Mouse (Mus musculus): ENCODE data around the gene Entpd1.

The Entpd1 gene

GRCm38 (mm10) chr19:40628950-40629349 lies 16.8 kb downstream of the Entpd1 start:
- in situ Hi-C loops (cut with MseI, MboI): no loop called here

DNA sequence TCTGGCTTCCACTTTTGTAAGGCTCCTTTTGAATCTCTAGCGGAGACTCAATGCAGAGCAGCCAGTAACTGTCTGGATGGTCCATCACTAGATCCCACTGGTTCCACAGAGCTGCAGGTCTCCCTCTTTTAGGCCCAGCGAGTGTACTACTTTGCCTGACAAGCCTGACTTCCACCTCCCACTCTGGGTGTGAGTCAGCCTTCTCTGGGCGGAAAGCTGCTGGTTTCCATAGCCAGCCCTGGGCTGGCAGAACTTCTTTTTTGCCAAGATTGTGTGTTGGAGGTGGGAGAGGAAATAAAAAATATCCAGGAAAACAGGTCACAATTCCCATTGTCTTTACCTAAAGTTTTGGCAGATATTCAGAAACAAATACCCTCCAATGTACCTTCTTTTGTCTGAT lies 17.9 kb downstream of the Entpd1 start:
- in situ Hi-C loops (cut with MseI, MboI): no loop called here

DNA sequence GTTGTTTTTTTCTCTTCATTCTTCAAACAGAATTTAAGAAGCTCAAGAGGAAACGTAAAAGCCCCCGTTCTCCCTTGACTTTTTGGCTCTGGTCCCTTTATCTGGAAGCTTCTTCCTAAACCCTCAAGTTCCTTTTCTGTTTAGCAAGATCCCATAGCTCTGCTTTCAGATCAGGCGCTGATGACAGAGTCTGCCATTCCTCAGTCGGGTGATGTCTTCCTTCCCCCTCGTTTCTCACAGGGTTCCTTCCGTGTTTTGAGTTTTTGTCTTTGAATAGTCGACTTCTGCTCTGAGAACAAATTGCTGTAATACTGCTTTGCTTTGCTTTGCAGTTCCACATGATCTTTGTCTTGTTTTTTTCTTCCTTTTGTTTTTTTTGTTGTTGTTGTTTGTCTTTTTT lies 18.4 kb downstream of the Entpd1 start:
- in situ Hi-C loops (cut with MseI, MboI): no loop called here

- in situ Hi-C loops (cut with MseI, MboI): no loop called here
Measured at GRCm38 (mm10) chr19:40632193-40632592, 20.0 kb downstream of the Entpd1 start.

DNA sequence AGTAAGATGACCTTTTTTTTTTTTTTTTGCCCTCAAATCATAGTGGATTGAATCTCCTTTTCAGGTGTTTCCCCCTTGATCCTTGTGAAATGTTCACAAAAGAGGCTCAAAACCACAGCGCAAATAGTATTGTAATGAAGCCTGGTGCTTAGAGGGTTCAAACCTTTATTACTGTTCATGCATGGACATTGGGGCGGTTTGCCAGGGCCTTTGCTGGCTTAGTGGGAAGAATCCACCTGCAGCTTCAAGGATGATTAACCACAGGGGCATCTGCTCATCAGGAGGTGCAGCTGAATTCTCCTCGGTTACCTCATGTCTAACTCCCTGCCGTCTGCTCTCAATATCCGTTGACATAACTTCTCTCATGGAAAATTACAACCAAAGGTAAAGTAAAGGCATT lies 20.5 kb downstream of the Entpd1 start:
- in situ Hi-C loops (cut with MseI, MboI): no loop called here

DNA sequence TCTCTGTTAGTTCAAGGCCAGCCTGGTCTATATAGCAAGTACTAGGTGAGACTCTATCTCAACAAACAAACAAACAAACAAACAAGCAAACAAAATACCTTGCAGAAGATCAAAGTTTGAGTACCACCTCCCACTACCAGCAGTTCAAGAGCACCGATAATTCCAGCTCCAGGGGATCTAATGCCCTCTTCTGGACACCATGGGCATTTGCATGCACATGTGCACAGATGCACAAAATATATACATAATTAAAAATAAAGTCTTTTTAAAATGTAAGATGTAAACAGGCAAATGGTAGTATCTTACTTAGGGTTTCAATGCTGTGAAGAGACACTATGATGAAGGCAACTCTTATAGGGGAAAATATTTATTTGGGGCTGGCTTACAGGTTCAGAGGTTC lies 21.0 kb downstream of the Entpd1 start:
- in situ Hi-C loops (cut with MseI, MboI): no loop called here

DNA sequence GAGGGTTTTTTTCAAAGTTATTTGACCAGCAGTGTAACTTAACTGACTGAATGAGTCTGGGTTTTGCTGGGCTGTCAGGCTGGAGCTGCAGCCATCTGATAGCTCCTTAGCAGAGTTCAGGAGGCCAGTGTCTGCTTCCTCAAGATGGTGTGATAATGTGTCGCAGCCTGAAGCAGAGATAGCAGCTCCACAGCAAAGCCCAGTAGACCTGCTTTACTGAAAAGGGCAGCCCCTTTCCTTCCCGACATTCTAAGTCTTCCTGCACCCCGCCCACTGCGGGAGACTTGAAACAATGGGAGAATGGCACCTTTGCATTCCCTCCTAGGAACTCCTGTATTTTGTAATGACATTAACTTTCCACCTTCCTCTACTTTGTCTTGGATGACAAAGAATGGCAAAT lies 24.9 kb downstream of the Entpd1 start:
- in situ Hi-C loops (cut with MseI, MboI): no loop called here

DNA sequence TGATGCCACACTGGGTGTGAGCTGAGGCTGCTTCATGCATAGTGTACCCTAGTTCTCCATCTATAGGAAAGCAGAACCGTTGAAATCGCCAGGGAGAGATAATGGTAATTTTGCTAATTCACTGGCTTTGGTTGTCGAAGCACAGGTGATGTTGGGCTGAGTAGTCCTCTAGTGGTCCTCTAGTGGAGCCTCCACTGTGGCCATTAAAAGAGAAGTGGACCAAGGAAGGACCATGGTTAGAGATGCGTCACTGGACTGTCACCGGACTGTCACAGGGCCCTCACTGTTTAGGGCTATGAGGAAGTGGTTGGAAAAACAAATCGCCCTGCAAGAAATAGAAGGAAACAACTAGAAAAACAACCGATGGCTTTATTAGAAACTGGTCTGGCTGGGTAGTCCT lies 25.4 kb downstream of the Entpd1 start:
- in situ Hi-C loops (cut with MseI, MboI): no loop called here

- in situ Hi-C loops (cut with MseI, MboI): no loop called here
Measured at GRCm38 (mm10) chr19:40638582-40638981, 26.4 kb downstream of the Entpd1 start.

DNA sequence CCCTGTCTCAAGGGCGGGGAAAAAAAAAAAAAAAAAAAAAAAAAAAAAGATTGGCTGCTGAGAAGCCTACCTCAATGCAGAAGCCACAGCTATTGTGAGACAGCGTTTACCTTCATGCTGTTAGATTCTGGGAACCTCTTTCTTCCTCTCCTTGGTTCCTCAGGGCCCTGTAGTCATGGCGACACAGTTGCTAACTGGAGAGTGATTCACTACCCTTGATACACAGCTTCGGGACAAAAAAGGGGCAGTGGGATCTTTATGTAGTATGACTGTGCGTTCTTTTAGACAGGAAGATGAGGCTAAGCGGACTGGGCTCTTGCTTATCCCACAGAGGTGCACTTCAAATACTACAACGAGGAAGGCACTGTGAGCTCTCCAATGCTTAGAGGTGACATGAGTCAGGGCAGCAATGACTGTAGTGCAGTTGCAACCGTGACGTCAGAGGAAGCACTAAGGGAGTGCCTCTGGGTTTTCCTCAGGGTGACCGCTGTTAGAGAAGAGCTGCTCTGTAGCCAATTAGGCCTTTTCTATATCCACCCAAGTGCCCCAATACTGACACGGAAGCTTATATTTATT lies 27.7 kb downstream of the Entpd1 start:
- in situ Hi-C loops (cut with MseI, MboI): no loop called here

DNA sequence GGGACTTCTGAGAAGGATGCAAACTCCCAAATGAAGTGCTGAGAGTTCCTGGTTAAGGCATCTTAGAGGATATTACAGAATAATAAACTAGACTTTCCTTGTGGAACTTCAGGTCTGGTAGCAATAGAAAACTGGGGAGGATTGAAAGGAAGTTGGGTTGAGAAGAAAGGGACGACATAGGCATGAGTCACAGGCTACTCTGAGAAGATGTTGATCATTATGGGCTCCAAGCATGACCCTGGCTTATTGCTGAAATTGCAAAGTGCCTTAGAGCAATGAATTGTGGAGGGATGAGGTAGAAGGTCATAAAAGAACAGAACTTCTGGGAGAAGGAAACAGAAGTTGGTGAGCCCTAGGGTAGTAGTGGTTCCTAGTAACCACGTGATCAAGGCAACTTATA lies 28.6 kb downstream of the Entpd1 start:
- in situ Hi-C loops (cut with MseI, MboI): no loop called here

DNA sequence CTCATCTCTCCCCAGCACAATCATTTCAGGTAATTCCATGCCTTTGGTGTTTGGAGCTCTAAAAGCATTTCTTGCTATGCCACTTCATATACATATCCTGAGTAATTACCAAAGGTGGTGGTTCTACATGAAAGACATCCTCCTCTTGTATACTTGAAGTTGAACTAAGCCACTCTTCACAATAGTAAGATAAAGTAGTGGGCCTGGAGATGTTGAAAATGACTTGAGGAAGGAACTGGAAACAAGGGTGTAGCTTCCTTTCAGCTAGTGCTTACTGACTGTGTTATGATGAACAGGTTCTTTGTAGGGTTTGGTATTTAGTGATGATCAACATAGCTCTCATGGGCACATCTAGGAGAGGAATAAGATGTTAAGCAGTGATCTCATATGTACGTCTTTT lies 31.7 kb downstream of the Entpd1 start:
- in situ Hi-C loops (cut with MseI, MboI): no loop called here

- in situ Hi-C loops (cut with MseI, MboI): no loop called here
Measured at GRCm38 (mm10) chr19:40646379-40646778, 34.2 kb downstream of the Entpd1 start.

- in situ Hi-C loops (cut with MseI, MboI): no loop called here
Measured at GRCm38 (mm10) chr19:40647319-40648158, 35.4 kb downstream of the Entpd1 start.

DNA sequence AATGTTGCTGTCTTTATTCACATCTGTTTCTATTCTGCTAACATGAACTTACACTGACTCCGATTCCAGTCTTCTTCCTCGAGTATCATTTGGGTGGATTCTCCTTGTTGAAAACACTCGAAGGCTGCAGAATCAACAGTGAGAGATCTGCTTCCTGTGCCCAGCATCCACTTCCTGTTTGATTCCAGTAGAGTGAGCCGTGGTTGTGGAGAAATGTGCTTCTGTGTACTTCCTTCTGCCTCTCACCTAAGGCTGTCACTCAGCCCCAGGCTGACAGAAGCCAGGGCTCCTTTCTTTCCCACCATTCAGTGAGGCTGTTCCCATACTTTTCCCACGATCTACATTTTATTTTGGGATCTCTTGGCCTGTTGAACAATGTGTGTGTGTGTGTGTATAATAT lies 37.9 kb downstream of the Entpd1 start:
- in situ Hi-C loops (cut with MseI, MboI): no loop called here

- in situ Hi-C loops (cut with MseI, MboI): no loop called here
Measured at GRCm38 (mm10) chr19:40656207-40656606, 44.0 kb downstream of the Entpd1 start.

DNA sequence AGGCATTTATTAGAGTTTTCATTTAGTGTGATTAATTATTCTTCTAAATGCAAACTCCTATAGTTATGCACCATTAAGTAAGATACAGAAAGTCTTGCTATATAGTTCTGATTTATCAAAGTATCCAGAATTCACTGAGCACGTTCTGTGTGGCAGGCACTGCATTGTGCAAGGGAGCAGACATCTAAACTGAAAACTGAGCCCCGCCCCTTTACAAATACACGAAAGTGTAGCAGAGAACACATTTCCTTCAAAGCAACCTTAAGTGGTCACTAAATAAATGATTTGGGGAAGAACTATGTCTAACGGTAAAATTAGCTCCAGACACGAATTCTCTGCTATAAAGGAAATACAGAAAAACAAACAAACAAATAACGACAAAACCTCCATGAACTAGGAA lies 46.1 kb downstream of the Entpd1 start:
- in situ Hi-C loops (cut with MseI, MboI): no loop called here

DNA sequence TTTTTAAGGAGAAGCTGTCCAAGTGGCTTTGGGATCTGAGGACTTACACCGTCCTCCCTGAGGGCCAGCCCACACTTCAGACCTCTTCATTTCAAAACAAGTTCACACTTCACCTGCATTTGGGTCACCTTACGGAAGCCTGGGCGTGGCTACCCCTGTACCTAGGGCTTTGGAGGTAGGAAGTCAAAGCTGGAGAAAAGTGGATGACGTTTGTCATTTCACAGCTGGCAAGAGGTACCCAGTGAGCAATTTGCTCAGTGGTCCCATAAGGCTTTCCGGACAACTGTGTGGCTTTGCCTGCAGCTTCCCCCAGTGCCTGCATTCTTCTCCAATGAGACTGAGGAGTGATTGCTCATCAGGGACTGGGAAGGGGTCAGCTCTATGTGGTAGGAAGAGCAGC lies 46.8 kb downstream of the Entpd1 start:
- in situ Hi-C loops (cut with MseI, MboI): no loop called here

DNA sequence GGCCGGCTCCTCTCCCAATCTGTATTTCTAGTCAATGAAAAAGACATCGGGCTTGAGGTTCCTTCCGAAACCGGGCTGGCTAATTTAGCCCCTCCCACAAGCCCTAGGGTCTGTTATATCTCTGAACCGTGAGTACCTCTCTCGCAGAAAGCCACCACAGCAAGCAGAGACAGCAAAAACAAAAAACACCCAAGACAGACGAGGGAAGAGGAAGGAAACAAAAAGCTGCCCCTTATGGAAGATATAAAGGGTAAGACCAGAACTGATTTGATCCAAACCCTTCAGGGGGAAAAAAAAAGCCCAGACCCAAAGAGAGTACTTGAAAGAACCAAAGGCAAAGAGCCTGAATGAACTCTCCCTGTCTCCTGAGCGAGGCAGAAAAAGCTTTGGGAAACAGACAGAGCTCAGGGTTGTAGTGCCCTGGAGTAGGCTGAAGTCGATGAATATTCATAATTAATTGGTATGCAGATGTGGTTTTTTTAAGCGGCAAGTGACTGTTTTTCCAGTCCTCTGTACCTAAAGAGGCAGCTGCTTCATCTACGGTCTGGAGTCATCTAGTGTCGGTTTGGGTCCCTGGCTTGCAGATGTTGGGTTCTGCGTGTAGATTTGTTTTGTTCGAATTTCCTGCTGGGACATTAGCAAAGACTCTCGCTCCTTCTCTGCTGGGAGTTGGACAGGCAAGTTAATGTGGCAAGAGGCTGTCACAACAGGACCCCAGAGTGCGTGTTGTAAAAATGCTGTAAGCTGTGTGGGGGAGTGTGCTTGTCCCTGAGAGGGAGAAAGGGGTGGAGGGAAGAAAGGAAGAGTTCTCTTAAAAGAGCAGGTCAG lies 47.7 kb downstream of the Entpd1 start:
- in situ Hi-C loops (cut with MseI, MboI): no loop called here

DNA sequence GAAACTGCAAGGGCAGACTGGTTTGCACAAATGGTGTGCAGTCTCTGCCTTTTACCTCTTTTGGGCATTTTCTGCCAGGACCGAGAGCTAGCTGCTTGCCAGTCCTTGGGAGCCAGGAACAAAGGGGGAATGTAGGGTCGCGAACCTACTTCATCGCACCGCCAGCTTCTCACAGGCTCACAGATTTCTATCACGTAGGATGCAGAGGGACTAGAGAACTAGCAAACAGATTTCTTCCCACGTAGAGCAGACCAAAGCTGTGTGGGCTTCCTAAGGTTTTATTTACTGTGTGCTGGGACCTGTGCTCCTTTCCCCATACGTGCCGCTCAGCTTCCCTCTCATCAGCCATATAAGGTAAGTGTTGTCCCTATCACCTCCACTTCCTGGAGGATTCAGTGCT lies 48.3 kb downstream of the Entpd1 start:
- in situ Hi-C loops (cut with MseI, MboI): no loop called here

DNA sequence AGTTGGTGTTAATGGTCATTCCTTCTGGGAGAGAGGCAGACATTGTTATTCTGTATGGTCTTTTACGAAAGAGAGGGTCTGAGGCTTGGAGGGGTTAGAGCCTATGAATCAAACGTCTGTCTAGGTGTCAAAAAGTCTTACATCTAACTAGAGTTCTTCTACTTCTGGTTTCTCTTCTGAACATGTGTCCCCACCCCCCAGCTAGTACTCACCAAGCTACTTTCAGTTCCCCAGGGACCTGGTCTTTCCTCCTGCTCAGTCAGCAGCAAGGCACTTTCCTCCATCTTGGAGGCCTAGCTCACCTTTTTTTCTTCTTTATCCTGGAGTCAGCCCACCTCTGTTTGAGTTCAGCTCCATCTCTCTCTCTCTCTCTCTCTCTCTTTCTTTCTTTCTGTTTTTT lies 48.9 kb downstream of the Entpd1 start:
- in situ Hi-C loops (cut with MseI, MboI): no loop called here

- in situ Hi-C loops (cut with MseI, MboI): no loop called here
Measured at GRCm38 (mm10) chr19:40661874-40662273, 49.7 kb downstream of the Entpd1 start.

- in situ Hi-C loops (cut with MseI, MboI): no loop called here
Measured at GRCm38 (mm10) chr19:40662727-40663126, 50.6 kb downstream of the Entpd1 start.
